Mouse (Mus musculus) intestine, embryonic 15.5 days (tissue): ENCODE results near the gene Dock6. TPM values are rescaled to one million over a fixed set of nuclear protein-coding genes. Genes with fewer than 3 reads are reported as not detected.
"Not testable (repeated sequence)": the region's sequence is repeated elsewhere in the genome, so short reads cannot be mapped to it uniquely, and the experiment has no call there.

Experiments used
- ATAC-seq: fragments of 200-750 bp; cut with Nextera tagmentation; 2 replicates; pipeline ENCODE4 v1.8.0; 2017; ENCODE audit warnings: moderate TSS enrichment, moderate library complexity
- H3K27ac ChIP-seq: fragments of 300-500 bp; sonication (generic); 2 replicates; pipeline ENCODE4 v1.5.1; 2015; ENCODE audit warnings: mild to moderate bottlenecking, inconsistent platforms
- H3K27me3 ChIP-seq: fragments of 300-500 bp; sonication (generic); replicated peaks from 2 replicates; pipeline ENCODE4 v1.6.1; 2015; ENCODE audit warnings: inconsistent platforms
- H3K36me3 ChIP-seq: fragments of 300-500 bp; sonication (generic); 2 replicates; pipeline ENCODE4 v1.6.1; 2015; ENCODE audit warnings: inconsistent platforms
- H3K4me1 ChIP-seq: fragments of 300-500 bp; sonication (generic); replicated peaks from 2 replicates; pipeline ENCODE4 v1.6.1; 2015; ENCODE audit warnings: inconsistent platforms
- H3K4me2 ChIP-seq: fragments of 300-500 bp; sonication (generic); replicated peaks from 2 replicates; pipeline ENCODE4 v1.6.1; 2015; ENCODE audit warnings: mild to moderate bottlenecking, inconsistent platforms
- H3K4me3 ChIP-seq: fragments of 300-500 bp; sonication (generic); replicated peaks from 2 replicates; pipeline ENCODE4 v1.5.1; 2015; ENCODE audit warnings: inconsistent platforms
- H3K9ac ChIP-seq: fragments of 300-500 bp; sonication (generic); 2 replicates; pipeline ENCODE4 v1.6.1; 2015; ENCODE audit warnings: inconsistent platforms
- H3K9me3 ChIP-seq: fragments of 300-500 bp; sonication (generic); 2 replicates; pipeline ENCODE4 v1.6.1; 2016; ENCODE audit warnings: inconsistent platforms
- WGBS: fragments of 180-500 bp; shearing (Covaris S2); methylation state at CpG from one replicate; pipeline ENCODE4 v1.1.7; 2015; 5-methylcytosine and 5-hydroxymethylcytosine counted together
- polyA plus RNA-seq: library from polyadenylated mRNA; unstranded; fragments of >200 nt; fragmentation: Nextera tagmentation; extraction: Ambion mirVana; gene quantifications from 2 replicates; pipeline ENCODE4 v1.2.1, GENCODE M21; 2015

Gene Dock6
- polyA plus RNA-seq, 1 experiment from 2014 or later = 26.9 TPM

GRCm38 (mm10) chr9:21799010-21799350 lies 53.5 kb downstream of the Dock6 start:
- ATAC-seq = peak; percentile 10; the same call in 1 of the 2 replicates
- H3K27me3 ChIP-seq = no peaks in the 10 kb centered on the region
- peak overlapping the region; percentile 94; the same call in 1 of the 2 replicates for H3K27ac ChIP-seq
- peak overlapping the region; percentile 80; the same call in 1 of the 2 replicates for H3K9ac ChIP-seq
- peaks cover 29% of the 10 kb centered on the region for H3K4me1 ChIP-seq
- peaks cover 20% of the 10 kb centered on the region for H3K36me3 ChIP-seq
- WGBS = 43% methylated on average over 3 of the region's 3 CpGs
- H3K9me3 ChIP-seq = no peaks in the 10 kb centered on the region
- peak overlapping the region; percentile 70 for H3K4me3 ChIP-seq
- peak overlapping the region; percentile 78 for H3K4me2 ChIP-seq

GRCm38 (mm10) chr9:21798345-21799009 lies 54.0 kb downstream of the Dock6 start, which contains the start of gene Kank2:
Gene Kank2 (minus strand): TSS chr9:21798744.
- H3K4me1 ChIP-seq = peaks cover 28% of the 10 kb centered on the region
- H3K36me3 ChIP-seq = peaks cover 25% of the 10 kb centered on the region
- WGBS = under 1% methylated on average over 52 of the region's 52 CpGs

GRCm38 (mm10) chr9:21797921-21798344 lies 54.5 kb downstream of the Dock6 start:
- Histone ChIP-seq H3K9ac (peak overlapping the region; percentile 80), H3K27me3 (no peaks in the 10 kb centered on the region), H3K4me2 (peak overlapping the region; percentile 78), H3K4me1 (peaks cover 30% of the 10 kb centered on the region), H3K4me3 (peak overlapping the region; percentile 70), H3K27ac (peak overlapping the region; percentile 94), H3K9me3 (no peaks in the 10 kb centered on the region), H3K36me3 (peaks cover 26% of the 10 kb centered on the region)
- WGBS = 1% methylated on average over 26 of the region's 26 CpGs
- peak; percentile 79 for ATAC-seq

More at GRCm38 (mm10) chr9:21798345-21799009, 54.0 kb downstream of the Dock6 start, which contains the start of gene Kank2:
- Histone ChIP-seq H3K27me3 (no peaks in the 10 kb centered on the region), H3K9me3 (no peaks in the 10 kb centered on the region), H3K9ac (peak within 1 kb of the TSS; percentile 80), H3K27ac (peak within 1 kb of the TSS; percentile 94), H3K4me2 (peak within 1 kb of the TSS; percentile 78), H3K4me3 (peak within 1 kb of the TSS; percentile 70)
- peak; percentile 90 for ATAC-seq

- Histone ChIP-seq H3K36me3 (peaks cover 26% of the 10 kb centered on the region), H3K4me1 (peaks cover 40% of the 10 kb centered on the region), H3K9me3 (no peaks in the 10 kb centered on the region), H3K9ac (peak overlapping the region; percentile 80; the same call in 1 of the 2 replicates), H3K27ac (peak overlapping the region; percentile 94), H3K4me2 (peak overlapping the region; percentile 78), H3K27me3 (no peaks in the 10 kb centered on the region), H3K4me3 (peak overlapping the region; percentile 70)
- no peak for ATAC-seq
- WGBS = 55% methylated on average over 3 of the region's 3 CpGs
Measured at GRCm38 (mm10) chr9:21796919-21797318, 55.5 kb downstream of the Dock6 start.

GRCm38 (mm10) chr9:21796259-21796658 lies 56.2 kb downstream of the Dock6 start:
- no peak for ATAC-seq

GRCm38 (mm10) chr9:21795579-21795978 lies 56.9 kb downstream of the Dock6 start:
- peak overlapping the region; percentile 94; the same call in 1 of the 2 replicates for H3K27ac ChIP-seq
- H3K9ac ChIP-seq = peak overlapping the region; percentile 34
- peak overlapping the region; percentile 78 for H3K4me2 ChIP-seq
- WGBS = 62% methylated on average over 5 of the region's 5 CpGs
- peak overlapping the region; percentile 22; the same call in 1 of the 2 replicates for H3K4me3 ChIP-seq
- H3K9me3 ChIP-seq = no peaks in the 10 kb centered on the region
- ATAC-seq = no peak
- peaks cover 47% of the 10 kb centered on the region for H3K4me1 ChIP-seq
- H3K27me3 ChIP-seq = no peaks in the 10 kb centered on the region
- H3K36me3 ChIP-seq = peaks cover 19% of the 10 kb centered on the region

More at GRCm38 (mm10) chr9:21796259-21796658, 56.2 kb downstream of the Dock6 start:
- Histone ChIP-seq H3K9ac (peak overlapping the region; percentile 34), H3K4me1 (peaks cover 45% of the 10 kb centered on the region), H3K36me3 (peaks cover 23% of the 10 kb centered on the region), H3K27me3 (no peaks in the 10 kb centered on the region), H3K27ac (peak overlapping the region; percentile 94), H3K4me2 (peak overlapping the region; percentile 78), H3K4me3 (peak overlapping the region; percentile 22), H3K9me3 (no peaks in the 10 kb centered on the region)
- WGBS = 24% methylated on average over 3 of the region's 3 CpGs

GRCm38 (mm10) chr9:21794925-21795324 lies 57.5 kb downstream of the Dock6 start:
- Histone ChIP-seq H3K27me3 (no peaks in the 10 kb centered on the region), H3K4me2 (no peak overlapping the region), H3K9me3 (no peaks in the 10 kb centered on the region), H3K27ac (no peak overlapping the region), H3K4me1 (peaks cover 47% of the 10 kb centered on the region), H3K36me3 (peaks cover 19% of the 10 kb centered on the region), H3K4me3 (no peak overlapping the region), H3K9ac (no peak overlapping the region)
- WGBS = 93% methylated on average over 25 of the region's 25 CpGs
- ATAC-seq = no peak

- H3K4me3 ChIP-seq = no peak overlapping the region
- H3K36me3 ChIP-seq = peaks cover 21% of the 10 kb centered on the region
- no peak overlapping the region for H3K27ac ChIP-seq
- no peak for ATAC-seq
- peaks cover 47% of the 10 kb centered on the region for H3K4me1 ChIP-seq
- H3K4me2 ChIP-seq = no peak overlapping the region
- no peaks in the 10 kb centered on the region for H3K27me3 ChIP-seq
- H3K9ac ChIP-seq = no peak overlapping the region
- WGBS = 95% methylated on average over 18 of the region's 18 CpGs
- H3K9me3 ChIP-seq = no peaks in the 10 kb centered on the region
Measured at GRCm38 (mm10) chr9:21794344-21794834, 58.0 kb downstream of the Dock6 start.

GRCm38 (mm10) chr9:21793507-21793906 lies 58.9 kb downstream of the Dock6 start:
- H3K27ac ChIP-seq, ATAC-seq, H3K27me3 ChIP-seq, H3K9ac ChIP-seq, H3K4me3 ChIP-seq, H3K9me3 ChIP-seq, H3K4me2 ChIP-seq: not testable (repeated sequence)
- Histone ChIP-seq H3K36me3 (peaks cover 26% of the 10 kb centered on the region), H3K4me1 (peaks cover 40% of the 10 kb centered on the region)
- WGBS = 95% methylated on average over 6 of the region's 6 CpGs

GRCm38 (mm10) chr9:21792644-21793043 lies 59.8 kb downstream of the Dock6 start:
- ATAC-seq = no peak
- 43% methylated on average over 8 of the region's 8 CpGs for WGBS
- 0 out of 2 replicates have a peak overlapping the region, but pooled peaks have one; percentile 11 for H3K27ac ChIP-seq

GRCm38 (mm10) chr9:21791861-21792260 lies 60.6 kb downstream of the Dock6 start:
- Histone ChIP-seq H3K4me1 (peaks cover 31% of the 10 kb centered on the region), H3K27ac (0 out of 2 replicates have a peak overlapping the region, but pooled peaks have one; percentile 22), H3K36me3 (peaks cover 26% of the 10 kb centered on the region), H3K9me3 (no peaks in the 10 kb centered on the region), H3K4me2 (peak overlapping the region; percentile 39), H3K4me3 (no peak overlapping the region), H3K27me3 (no peaks in the 10 kb centered on the region), H3K9ac (no peak overlapping the region)
- 61% methylated on average over 8 of the region's 8 CpGs for WGBS
- peak; percentile 38; the same call in 1 of the 2 replicates for ATAC-seq

More at GRCm38 (mm10) chr9:21792644-21793043, 59.8 kb downstream of the Dock6 start:
- Histone ChIP-seq H3K4me3 (no peak overlapping the region), H3K9me3 (no peaks in the 10 kb centered on the region), H3K4me1 (peaks cover 39% of the 10 kb centered on the region), H3K36me3 (peaks cover 26% of the 10 kb centered on the region), H3K4me2 (peak overlapping the region; percentile 39), H3K9ac (no peak overlapping the region; the same call in 1 of the 2 replicates), H3K27me3 (no peaks in the 10 kb centered on the region)

- Histone ChIP-seq H3K4me2 (no peak overlapping the region), H3K9me3 (no peaks in the 10 kb centered on the region), H3K27me3 (no peaks in the 10 kb centered on the region), H3K36me3 (peaks cover 7% of the 10 kb centered on the region; the same call in 1 of the 2 replicates), H3K27ac (no peak overlapping the region), H3K9ac (no peak overlapping the region), H3K4me3 (no peak overlapping the region), H3K4me1 (peaks cover 18% of the 10 kb centered on the region)
- WGBS = 75% methylated on average over 9 of the region's 9 CpGs
- ATAC-seq = no peak
Measured at GRCm38 (mm10) chr9:21788234-21788633, 64.2 kb downstream of the Dock6 start.
